Mouse (Mus musculus) cortical plate, adult 2 months (tissue): ENCODE measurements around the gene Elf1. TPM values are rescaled to one million over a fixed set of nuclear protein-coding genes. Genes with fewer than 3 reads are reported as not detected.
"Not testable (repeated sequence)": the region's sequence is repeated elsewhere in the genome, so short reads cannot be mapped to it uniquely, and the experiment has no call there.

ENCODE experiments used
- H3K27ac ChIP-seq: fragments of 200-500 bp; 2 replicates; pipeline ENCODE4 v1.5.1; 2012; ENCODE audit warnings: low read length, control low read depth, inconsistent platforms; ENCODE audit not compliant: insufficient read depth
- H3K4me1 ChIP-seq: fragments of 200-500 bp; 2 replicates; pipeline ENCODE4 v1.6.1; 2011; ENCODE audit warnings: low read length; ENCODE audit not compliant: control insufficient read depth, insufficient read depth
- H3K4me3 ChIP-seq: fragments of 200-500 bp; 2 replicates; pipeline ENCODE4 v1.5.1; 2011; ENCODE audit warnings: mild to moderate bottlenecking, low read length, control low read depth; ENCODE audit not compliant: insufficient read depth
- CTCF ChIP-seq: fragments of 200-500 bp; IDR thresholded peaks from 2 replicates; pipeline ENCODE4 v1.5.1; 2011; ENCODE audit warnings: mild to moderate bottlenecking, control low read depth, low read length; ENCODE audit not compliant: insufficient read depth; ENCODE audit errors: extremely low read depth
- POLR2A ChIP-seq: fragments of 200-500 bp; IDR thresholded peaks from 2 replicates; pipeline ENCODE4 v1.6.1; 2011; ENCODE audit warnings: mild to moderate bottlenecking, low read length, control low read depth; ENCODE audit not compliant: insufficient read depth; ENCODE audit errors: extremely low read depth
- polyA plus RNA-seq: library from polyadenylated mRNA; depleted of rRNA; stranded (reverse); fragments of >200 nt; gene quantifications from 2 replicates; pipeline ENCODE4 v1.2.3, GENCODE M21; 2012; rRNA removed

The Elf1 gene
- polyA plus RNA-seq = 4.3 and 4.5 TPM in 2 replicates

DNA sequence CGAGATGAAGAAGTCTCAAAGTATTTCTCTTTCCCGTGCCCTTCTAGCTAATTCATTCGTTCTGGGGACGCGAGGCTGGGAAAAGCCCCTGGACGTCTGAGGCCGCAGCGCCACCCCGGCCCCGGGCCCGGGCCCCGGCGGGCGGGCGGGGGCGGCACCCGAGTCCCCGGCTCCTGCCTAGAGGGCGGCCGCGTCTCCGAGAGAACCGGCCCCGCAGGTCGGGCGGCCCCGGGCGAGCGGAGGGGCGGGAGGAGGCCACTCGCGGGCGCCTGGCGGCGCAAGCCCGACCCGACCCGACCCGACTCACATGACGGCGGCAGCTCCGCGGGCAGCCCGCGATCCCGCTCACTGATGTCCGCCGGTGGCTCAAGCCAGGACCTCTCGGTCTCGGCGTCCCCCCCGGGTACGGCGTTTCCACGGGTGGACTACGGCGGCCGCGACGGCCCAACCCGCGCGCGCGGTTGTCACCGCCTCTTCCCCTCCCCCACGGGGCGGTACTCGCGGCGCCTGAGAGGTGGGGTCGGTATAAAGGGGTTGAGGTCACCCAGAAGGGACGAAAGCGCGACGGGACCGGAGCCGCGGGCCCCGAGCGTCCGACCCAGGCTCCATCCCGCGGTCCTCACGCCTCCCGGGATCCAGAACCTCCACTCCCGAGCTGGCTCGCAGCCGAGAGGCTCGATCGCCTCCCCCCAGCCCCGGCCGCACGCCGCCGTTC is at the start of gene Elf1:
Elf1 (plus strand) TSS at position 571 of the 715 bp plus-strand sequence.
- peak within 1 kb of the TSS; percentile 99 for H3K27ac ChIP-seq
- peaks cover 8% of the 10 kb centered on the region for H3K4me1 ChIP-seq
- peak within 1 kb of the TSS; percentile 52 for H3K4me3 ChIP-seq
- TF ChIP-seq CTCF (no peak), POLR2A (no peak)

DNA sequence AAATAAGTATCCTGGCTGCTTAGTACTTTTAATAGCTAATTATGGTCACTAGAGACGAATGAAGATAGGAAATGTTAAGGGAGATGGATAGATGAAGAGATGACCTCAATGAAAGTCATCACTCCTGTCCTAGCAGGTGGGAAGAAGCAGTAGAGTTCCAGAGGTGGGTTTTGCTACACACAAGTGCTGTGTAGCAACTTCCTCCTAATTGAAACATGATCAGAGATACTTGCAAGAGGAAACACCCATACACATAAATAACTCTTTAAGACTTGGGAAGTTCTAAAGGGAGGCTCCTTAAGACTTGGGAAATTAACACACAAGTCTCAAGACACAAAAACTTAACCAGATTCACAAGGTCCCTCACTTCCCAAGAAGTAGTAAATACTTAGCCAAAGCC is 46.9 kb upstream of the Elf1 start:
- no peak overlapping the region for H3K27ac ChIP-seq
- TF ChIP-seq POLR2A = no peak
- TF ChIP-seq CTCF = no peak
- no peaks in the 10 kb centered on the region for H3K4me1 ChIP-seq
- H3K4me3 ChIP-seq = no peak overlapping the region

DNA sequence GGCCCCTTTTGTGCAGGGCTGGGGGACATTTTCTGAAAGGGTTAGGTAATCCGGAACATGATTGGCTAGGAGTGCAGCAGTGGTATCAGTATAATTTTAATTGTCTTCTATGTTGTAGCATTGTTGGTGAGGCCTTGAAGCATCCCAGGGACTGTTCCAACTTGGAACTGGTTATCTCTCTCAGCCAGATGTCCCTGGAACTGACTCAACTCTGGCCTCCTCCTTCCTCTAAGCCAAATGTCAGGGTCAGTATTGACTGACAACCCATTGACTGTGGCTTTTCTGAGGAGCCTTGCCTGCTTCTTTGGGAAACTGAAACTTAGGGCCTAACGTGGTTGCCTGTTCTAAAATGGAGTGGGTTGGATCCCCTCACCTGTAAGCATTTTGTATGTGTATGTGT is 40.3 kb upstream of the Elf1 start:
- Histone ChIP-seq H3K4me3 (no peak overlapping the region), H3K27ac (no peak overlapping the region), H3K4me1 (no peaks in the 10 kb centered on the region)
- TF ChIP-seq POLR2A = no peak
- TF ChIP-seq CTCF = no peak

DNA sequence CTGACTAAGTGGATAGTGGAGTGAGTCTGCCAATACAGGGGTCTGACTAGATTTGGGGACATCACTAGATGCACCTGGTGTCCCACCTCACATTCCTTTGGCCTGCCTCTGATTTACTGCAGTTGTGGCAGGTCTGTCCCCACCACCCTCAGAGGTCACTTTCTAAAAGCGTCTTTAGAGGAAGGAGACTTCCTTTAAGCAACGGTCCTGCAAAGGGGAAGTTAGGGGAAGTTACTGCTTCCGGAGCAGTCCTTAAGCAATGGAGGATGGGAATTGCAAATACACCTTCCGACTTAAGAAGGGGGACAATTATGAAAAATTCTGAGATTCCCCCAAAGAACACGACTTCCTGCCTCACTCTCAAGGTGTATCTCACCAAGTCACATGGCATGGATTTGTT is 39.6 kb upstream of the Elf1 start:
- no peak for TF ChIP-seq CTCF

DNA sequence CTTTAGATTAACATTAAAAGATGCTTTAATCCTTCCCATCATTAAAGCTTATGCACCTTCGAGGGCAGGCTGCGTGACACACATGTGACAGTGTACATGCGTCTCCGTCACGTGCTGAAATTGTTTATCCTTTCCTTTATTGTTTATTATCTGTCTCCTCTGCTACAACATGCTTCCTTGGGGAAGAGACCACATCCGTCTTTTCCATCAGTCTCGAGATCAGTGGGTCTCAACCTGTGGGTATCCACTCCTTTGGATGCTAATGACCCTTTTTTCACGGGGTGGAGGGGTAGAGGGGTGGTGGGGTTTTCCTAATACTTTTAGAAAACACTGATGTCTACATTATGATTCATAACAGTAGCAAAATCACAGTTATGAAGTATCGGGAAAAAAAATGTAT is 36.4 kb upstream of the Elf1 start:
- Histone ChIP-seq H3K27ac (no peak overlapping the region), H3K4me1 (peaks cover 2% of the 10 kb centered on the region; the same call in 1 of the 2 replicates), H3K4me3 (no peak overlapping the region)
- TF ChIP-seq CTCF = no peak
- no peak for TF ChIP-seq POLR2A

More for the DNA sequence above, 39.6 kb upstream of the Elf1 start:
- Histone ChIP-seq H3K27ac (no peak overlapping the region), H3K4me1 (peaks cover 2% of the 10 kb centered on the region; the same call in 1 of the 2 replicates), H3K4me3 (no peak overlapping the region)

DNA sequence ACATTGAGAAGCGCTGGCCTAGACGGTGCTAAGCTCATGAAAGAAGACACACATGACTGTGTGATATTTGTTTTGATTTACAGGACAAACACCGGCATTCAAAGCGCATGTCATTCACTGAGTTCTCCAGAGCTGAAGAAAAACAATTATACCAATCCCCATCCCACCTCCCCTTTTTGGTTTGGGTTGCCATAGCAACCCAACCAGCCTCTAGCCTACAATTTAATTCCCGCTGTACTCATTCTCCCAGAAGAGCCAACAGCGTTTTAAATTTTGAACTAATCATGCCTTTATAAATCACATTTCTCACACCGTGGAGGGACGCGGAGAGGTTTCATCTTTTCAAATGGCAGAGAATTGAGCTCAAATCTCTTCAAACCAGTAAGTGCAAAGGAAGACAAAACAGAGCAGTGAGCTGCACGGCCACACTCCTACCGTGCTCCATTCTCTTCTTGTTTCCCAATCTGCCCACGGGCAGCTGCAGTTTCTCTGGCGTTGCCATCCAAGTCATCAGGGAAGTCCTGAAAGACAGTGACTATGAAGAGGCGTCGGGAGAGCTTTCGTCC is 35.9 kb upstream of the Elf1 start:
- TF ChIP-seq CTCF (no peak), POLR2A (peak; percentile 36; the same call in 1 of the 2 replicates)
- Histone ChIP-seq H3K27ac (no peak overlapping the region), H3K4me1 (peaks cover 2% of the 10 kb centered on the region; the same call in 1 of the 2 replicates), H3K4me3 (no peak overlapping the region)

DNA sequence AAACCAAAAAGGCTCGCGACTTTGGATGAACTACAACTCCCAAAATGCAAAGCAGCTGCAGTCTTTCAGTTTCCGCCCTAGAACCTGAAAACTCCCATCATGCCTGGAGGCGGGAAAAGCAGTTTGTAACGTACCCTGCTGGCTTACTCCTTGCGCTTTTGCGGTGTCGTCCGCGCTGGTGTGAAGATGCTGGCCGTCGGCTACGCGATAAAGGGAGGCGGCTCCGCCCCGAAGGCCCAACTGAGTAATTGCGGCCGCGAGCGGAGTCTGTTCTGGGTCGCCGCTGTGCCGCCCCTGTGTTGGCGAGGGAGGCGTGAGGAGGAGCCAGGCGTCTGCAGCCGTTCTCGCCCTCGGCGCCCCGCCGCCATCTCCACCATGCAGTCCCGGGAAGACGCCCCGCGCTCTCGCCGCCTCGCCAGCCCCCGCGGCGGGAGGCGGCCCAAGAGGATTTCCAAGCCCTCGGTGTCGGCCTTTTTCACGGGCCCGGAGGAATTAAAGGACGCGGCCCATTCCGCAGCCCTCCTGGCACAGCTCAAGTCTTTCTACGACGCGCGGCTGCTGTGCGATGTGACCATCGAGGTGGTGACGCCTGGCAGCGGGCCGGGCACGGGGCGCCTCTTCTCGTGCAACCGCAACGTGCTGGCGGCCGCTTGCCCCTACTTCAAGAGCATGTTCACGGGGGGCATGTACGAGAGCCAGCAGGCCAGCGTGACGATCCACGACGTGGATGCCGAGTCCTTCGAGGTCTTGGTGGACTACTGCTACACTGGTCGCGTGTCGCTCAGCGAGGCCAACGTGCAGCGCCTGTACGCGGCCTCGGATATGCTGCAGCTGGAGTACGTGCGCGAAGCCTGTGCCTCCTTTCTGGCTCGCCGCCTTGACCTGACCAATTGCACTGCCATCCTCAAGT is 29.1 kb upstream of the Elf1 start, which contains the start of gene Kbtbd6:
Kbtbd6 (plus strand) TSS at position 155 of the 910 bp plus-strand sequence.
- H3K4me3 ChIP-seq = peak within 1 kb of the TSS; percentile 25
- not testable (repeated sequence) for H3K27ac ChIP-seq, H3K4me1 ChIP-seq

DNA sequence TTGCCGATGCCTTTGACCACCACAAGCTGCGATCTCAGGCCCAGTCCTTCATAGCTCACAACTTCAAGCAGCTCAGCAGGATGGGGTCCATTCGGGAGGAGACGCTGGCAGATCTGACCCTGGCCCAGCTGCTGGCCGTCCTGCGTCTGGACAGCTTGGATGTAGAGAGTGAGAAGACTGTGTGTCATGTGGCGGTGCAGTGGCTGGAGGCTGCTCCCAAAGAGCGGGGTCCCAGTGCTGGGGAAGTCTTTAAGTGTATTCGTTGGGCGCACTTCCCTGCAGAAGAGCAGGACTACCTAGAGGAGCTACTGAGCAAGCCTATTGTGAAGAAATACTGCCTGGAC is 28.4 kb upstream of the Elf1 start:
- not testable (repeated sequence) for H3K27ac ChIP-seq, H3K4me1 ChIP-seq, H3K4me3 ChIP-seq

DNA sequence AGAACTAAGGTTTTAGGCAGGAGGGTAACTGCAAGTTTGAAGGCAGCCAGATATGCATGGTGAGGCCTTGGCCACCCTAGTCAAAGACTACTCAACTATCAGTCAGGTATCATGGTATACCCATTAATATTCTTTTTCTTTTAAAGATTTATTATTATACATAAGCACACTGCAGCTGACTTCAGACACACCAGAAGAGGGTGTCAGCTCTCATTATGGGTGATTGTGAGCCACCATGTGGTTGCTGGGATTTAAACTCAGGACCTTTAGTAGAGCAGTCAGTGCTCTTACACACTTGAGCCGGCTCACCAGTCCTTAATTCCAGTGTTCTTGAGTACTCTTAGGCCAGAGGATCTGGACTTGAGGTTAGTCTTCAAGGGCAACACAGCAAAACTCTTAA is 20.6 kb upstream of the Elf1 start:
- TF ChIP-seq CTCF (no peak), POLR2A (no peak)
- Histone ChIP-seq H3K27ac (no peak overlapping the region), H3K4me1 (no peaks in the 10 kb centered on the region), H3K4me3 (no peak overlapping the region)

DNA sequence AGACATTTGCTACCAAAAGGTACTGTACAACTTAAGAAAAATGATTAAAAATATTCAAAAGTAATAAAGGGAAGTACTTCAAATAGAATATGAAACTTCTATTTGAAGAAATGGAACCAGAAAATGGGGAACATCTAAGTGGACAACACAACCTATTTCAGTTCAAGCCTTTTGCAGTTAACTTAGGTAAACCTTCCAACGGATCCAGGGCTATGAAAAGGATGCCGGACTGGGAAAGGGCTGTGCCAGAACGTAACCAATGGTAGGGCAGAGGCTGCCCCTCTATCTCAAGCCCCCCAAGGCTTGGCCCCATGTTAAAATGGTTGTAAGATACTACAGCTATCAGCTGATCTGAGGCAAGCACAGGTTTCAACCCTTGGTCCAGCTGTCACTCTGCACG is 20.0 kb upstream of the Elf1 start:
- Histone ChIP-seq H3K27ac (no peak overlapping the region), H3K4me1 (no peaks in the 10 kb centered on the region), H3K4me3 (no peak overlapping the region)
- TF ChIP-seq CTCF (no peak), POLR2A (no peak)

DNA sequence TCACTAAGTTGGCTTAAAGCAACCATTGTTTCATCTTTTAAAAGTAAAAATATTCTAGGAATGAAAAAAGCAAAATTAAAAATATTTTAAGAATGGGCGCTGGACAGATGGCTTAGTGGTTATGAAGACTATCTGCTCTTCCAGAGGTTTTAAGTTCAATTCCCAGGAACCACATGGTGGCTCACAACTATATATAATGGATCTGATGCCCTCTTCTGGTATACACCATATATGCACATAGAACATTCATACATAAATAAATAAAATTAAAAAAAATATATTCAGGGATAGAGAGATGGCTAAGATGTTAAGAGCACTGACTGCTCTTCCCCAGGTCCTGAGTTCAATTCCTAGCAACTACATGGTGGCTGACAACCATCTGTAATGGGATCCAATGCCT is 15.4 kb upstream of the Elf1 start:
- H3K27ac ChIP-seq = no peak overlapping the region
- TF ChIP-seq CTCF (no peak), POLR2A (no peak)
- H3K4me3 ChIP-seq = no peak overlapping the region
- H3K4me1 ChIP-seq = no peaks in the 10 kb centered on the region
